ENCODE assay signal across 10 mouse cellular contexts in genomic region chr11:69267341-69267740, GRCm38 (mm10). TPM values are rescaled to one million over a fixed set of nuclear protein-coding genes. Genes with fewer than 3 reads are reported as not detected.
DNase-seq lines count a peak whose midpoint lies in the region; ATAC-seq and TF ChIP-seq lines count a peak whose summit lies in the region.
"Had no signal": no experiment of that assay in that cellular context is flagged by ENCODE, and none has a peak within 500 bp of the region (broad histone marks: within the 10 kb centered on the region; RNA-seq: fewer than 3 reads in every experiment).

No protein-coding gene starts in this region.

- peaks cover 21% of the 10 kb centered on the region for H3K4me1 ChIP-seq in kidney, embryonic 15.5 days
- peaks cover 43% of the 10 kb centered on the region for H3K4me1 ChIP-seq in E14TG2a.4 (replicated peaks; ENCODE audit: low read depth, low read length)

- peak; percentile 47 for TF ChIP-seq CTCF in E14TG2a.4 (conservative IDR thresholded peaks at IDR 0.05; ENCODE audit: low read length)
- TF ChIP-seq CTCF in brain, embryonic 14.5 days (IDR thresholded peaks at IDR 0.05; ENCODE audit: borderline replicate concordance, extremely low read depth, insufficient read depth, insufficient read length) = peak; percentile 62; the same call in 1 of the 2 replicates

- H3K4me2 ChIP-seq in kidney, embryonic 15.5 days = no peak overlapping the region
- H3K4me2 ChIP-seq: embryonic facial prominence, embryonic 12.5 days; liver, embryonic 13.5 days had no signal

- H3K4me3 ChIP-seq in kidney, embryonic 15.5 days (replicated peaks) = no peak overlapping the region
- peak overlapping the region; percentile 48; the same call in 1 of the 2 replicates for H3K4me3 ChIP-seq in E14TG2a.4 (replicated peaks; ENCODE audit: low read length)
- H3K4me3 ChIP-seq: embryonic facial prominence, embryonic 12.5 days; liver, embryonic 13.5 days had no signal

- no peak for ATAC-seq in kidney, embryonic 15.5 days (replicated peaks; ENCODE audit: low FRiP score)

- H3K9ac ChIP-seq in kidney, embryonic 15.5 days = no peak overlapping the region
- H3K9ac ChIP-seq: embryonic facial prominence, embryonic 12.5 days; liver, embryonic 13.5 days had no signal

- H3K27ac ChIP-seq in kidney, embryonic 15.5 days = no peak overlapping the region
- H3K27ac ChIP-seq: embryonic facial prominence, embryonic 12.5 days; liver, embryonic 13.5 days had no signal

- WGBS in kidney, embryonic 15.5 days = 34% methylated on average over 7 of the region's 7 CpGs

- H3K27me3 ChIP-seq in kidney, embryonic 15.5 days = peaks cover 22% of the 10 kb centered on the region
- peaks cover 7% of the 10 kb centered on the region; the same call in 1 of the 2 replicates for H3K27me3 ChIP-seq in E14TG2a.4 (ENCODE audit: insufficient read depth, low read length)
- H3K27me3 ChIP-seq: embryonic facial prominence, embryonic 12.5 days had no signal

- H3K9me3 ChIP-seq in kidney, embryonic 15.5 days (replicated peaks) = no peaks in the 10 kb centered on the region
- no peaks in the 10 kb centered on the region for H3K9me3 ChIP-seq in E14TG2a.4 (ENCODE audit: low read length)
- H3K9me3 ChIP-seq: embryonic facial prominence, embryonic 12.5 days; liver, embryonic 13.5 days had no signal

- TF ChIP-seq POLR2A in brain, embryonic 14.5 days (IDR thresholded peaks at IDR 0.05; ENCODE audit: borderline replicate concordance, extremely low read depth, insufficient read depth, insufficient read length, poor library complexity, severe bottlenecking) = no peak

- no peaks in the 10 kb centered on the region for H3K36me3 ChIP-seq in kidney, embryonic 15.5 days
- H3K36me3 ChIP-seq in E14TG2a.4 (ENCODE audit: insufficient read depth, low read length) = no peaks in the 10 kb centered on the region
- H3K36me3 ChIP-seq: embryonic facial prominence, embryonic 12.5 days; liver, embryonic 13.5 days had no signal

- DNase-seq in kidney, adult 9 months = peak; percentile 20
- peak; percentile 71 for DNase-seq in brain, embryonic 14.5 days (ENCODE audit: low read depth)
- DNase-seq in kidney, postnatal 4 days = peak; percentile 30 to 49
- no peak for DNase-seq in urinary bladder, adult 2 months (ENCODE audit: low spot score)
- DNase-seq in right cerebral cortex, postnatal 4 days = no peak
- no peak for DNase-seq in cerebellum, adult 9-11 months
- DNase-seq: liver, embryonic 13.5 days had no signal

RNA-seq across cellular contexts. Expression of gene Gucy2e, which starts 30.5 kb away (rescaled TPM):
- 0.09 and 0.17 TPM in 2 replicates for polyA plus RNA-seq in kidney, embryonic 15.5 days (2015; fragmentation: Nextera tagmentation; extraction: Ambion mirVana)
- 0.20 and 0.25 TPM in 2 replicates for polyA plus RNA-seq in brain, embryonic 14.5 days (2012; rRNA removed)
- 0.01 and 0.03 TPM in 2 replicates for polyA plus RNA-seq in urinary bladder, adult 2 months (2012; rRNA removed)
- polyA plus RNA-seq: liver, embryonic 13.5 days had no signal

RNA-seq across cellular contexts. Expression of gene Cntrob, which starts 56.2 kb away (rescaled TPM):
- 23.0 and 23.9 TPM in 2 replicates for polyA plus RNA-seq in kidney, embryonic 15.5 days (2015; fragmentation: Nextera tagmentation; extraction: Ambion mirVana)
- polyA plus RNA-seq in brain, embryonic 14.5 days (2012; rRNA removed) = 42.2 and 54.4 TPM in 2 replicates
- polyA plus RNA-seq in urinary bladder, adult 2 months (2012; rRNA removed) = 9.2 and 10.8 TPM in 2 replicates

RNA-seq across cellular contexts. Expression of gene Trappc1, which starts 56.4 kb away (rescaled TPM):
- polyA plus RNA-seq in kidney, embryonic 15.5 days (2015; fragmentation: Nextera tagmentation; extraction: Ambion mirVana) = 152 and 160 TPM in 2 replicates
- 116 and 118 TPM in 2 replicates for polyA plus RNA-seq in brain, embryonic 14.5 days (2012; rRNA removed)
- 56.2 and 60.4 TPM in 2 replicates for polyA plus RNA-seq in urinary bladder, adult 2 months (2012; rRNA removed)

RNA-seq across cellular contexts. Expression of gene Kcnab3, which starts 58.7 kb away (rescaled TPM):
- 2.9 and 3.5 TPM in 2 replicates for polyA plus RNA-seq in kidney, embryonic 15.5 days (2015; fragmentation: Nextera tagmentation; extraction: Ambion mirVana)
- 7.0 and 8.7 TPM in 2 replicates for polyA plus RNA-seq in brain, embryonic 14.5 days (2012; rRNA removed)
- polyA plus RNA-seq in urinary bladder, adult 2 months (2012; rRNA removed) = 1.6 TPM in 2 replicates

Comparison
In these comparisons a context has a peak if more than half of its experiments do, and no peak if none do; other contexts are left out.
1. DNase-seq: peak in kidney, adult 9 months (single experiment), brain, embryonic 14.5 days (single experiment) and kidney, postnatal 4 days (2 of 2); none in urinary bladder, adult 2 months (single experiment), right cerebral cortex, postnatal 4 days (single experiment) and cerebellum, adult 9-11 months (single experiment).